ENCODE assay signal across 20 mouse cellular contexts in genomic region chr6:147816861-147817260, GRCm38 (mm10).
DNase-seq lines count a peak whose midpoint lies in the region; ATAC-seq lines count a peak whose summit lies in the region.
"Had no signal": no experiment of that assay in that cellular context is flagged by ENCODE, and none has a peak within 500 bp of the region (broad histone marks: within the 10 kb centered on the region; RNA-seq: fewer than 3 reads in every experiment).

No protein-coding gene starts in this region.

- no peaks in the 10 kb centered on the region for H3K27me3 ChIP-seq in hindbrain, embryonic 14.5 days (ENCODE audit: control insufficient read depth, insufficient read depth, low read length)
- H3K27me3 ChIP-seq in hindbrain, embryonic 12.5 days = no peaks in the 10 kb centered on the region
- no peaks in the 10 kb centered on the region for H3K27me3 ChIP-seq in midbrain, embryonic 12.5 days
- H3K27me3 ChIP-seq in midbrain, embryonic 16.5 days (ENCODE audit: control insufficient read depth, insufficient read depth, low read depth, low read length) = no peaks in the 10 kb centered on the region
- H3K27me3 ChIP-seq in embryonic facial prominence, embryonic 15.5 days = no peaks in the 10 kb centered on the region
- no peaks in the 10 kb centered on the region for H3K27me3 ChIP-seq in neural tube, embryonic 14.5 days (ENCODE audit: control insufficient read depth, insufficient read depth, low read length)
- H3K27me3 ChIP-seq: CH12.LX; forebrain, embryonic 13.5 days; heart, embryonic 12.5 days had no signal

- 60% methylated on average over 7 of the region's 7 CpGs for WGBS in hindbrain, embryonic 14.5 days
- 78% methylated on average over 7 of the region's 7 CpGs for WGBS in hindbrain, embryonic 12.5 days
- 68% methylated on average over 7 of the region's 7 CpGs for WGBS in midbrain, embryonic 12.5 days
- WGBS in midbrain, embryonic 16.5 days = 59% methylated on average over 7 of the region's 7 CpGs
- WGBS in embryonic facial prominence, embryonic 15.5 days = 58% methylated on average over 7 of the region's 7 CpGs
- 68% methylated on average over 7 of the region's 7 CpGs for WGBS in neural tube, embryonic 14.5 days

- intact Hi-C loops in heart, postnatal 14 days (cut with DNase I) = loop anchor here (10.0 kb wide), 2 partner anchors 152 to 342 kb away; partner anchors contain the start of gene Ccdc91

- no peak overlapping the region for H3K4me3 ChIP-seq in hindbrain, embryonic 14.5 days (replicated peaks; ENCODE audit: low read length)
- H3K4me3 ChIP-seq in hindbrain, embryonic 12.5 days = no peak overlapping the region
- no peak overlapping the region for H3K4me3 ChIP-seq in midbrain, embryonic 12.5 days
- H3K4me3 ChIP-seq in midbrain, embryonic 16.5 days (ENCODE audit: low read depth, low read length) = no peak overlapping the region
- H3K4me3 ChIP-seq in embryonic facial prominence, embryonic 15.5 days (replicated peaks) = no peak overlapping the region
- no peak overlapping the region for H3K4me3 ChIP-seq in neural tube, embryonic 14.5 days (ENCODE audit: low read depth, low read length)
- H3K4me3 ChIP-seq: forebrain, embryonic 13.5 days; gastrocnemius, adult 2 months; heart, embryonic 12.5 days had no signal

- 0 out of 2 replicates have a peak, but pooled peaks have one; percentile 37 for ATAC-seq in hindbrain, embryonic 14.5 days (ENCODE audit: low FRiP score)
- ATAC-seq in hindbrain, embryonic 12.5 days (ENCODE audit: low FRiP score) = no peak
- peak; percentile 41; the same call in 1 of the 2 replicates for ATAC-seq in midbrain, embryonic 12.5 days (ENCODE audit: low FRiP score, low read depth)
- ATAC-seq in midbrain, embryonic 16.5 days = no peak
- ATAC-seq in embryonic facial prominence, embryonic 15.5 days (ENCODE audit: insufficient number of reproducible peaks, low FRiP score, low TSS enrichment, low read depth) = peak; percentile 83
- ATAC-seq in neural tube, embryonic 14.5 days (ENCODE audit: low read depth) = peak; percentile 56
- ATAC-seq: activated CD4-positive, CD25-positive, alpha-beta regulatory T cell, adult 4 months; forebrain, embryonic 13.5 days; hindbrain, postnatal 0 days; Patski had no signal

- no peak overlapping the region for H3K9ac ChIP-seq in hindbrain, embryonic 14.5 days
- no peak overlapping the region for H3K9ac ChIP-seq in hindbrain, embryonic 12.5 days
- H3K9ac ChIP-seq in midbrain, embryonic 12.5 days (replicated peaks) = no peak overlapping the region
- no peak overlapping the region for H3K9ac ChIP-seq in midbrain, embryonic 16.5 days (ENCODE audit: low read depth, low read length)
- H3K9ac ChIP-seq in embryonic facial prominence, embryonic 15.5 days = no peak overlapping the region
- H3K9ac ChIP-seq in neural tube, embryonic 14.5 days (replicated peaks; ENCODE audit: low read depth, low read length) = no peak overlapping the region
- H3K9ac ChIP-seq: forebrain, embryonic 13.5 days; heart, embryonic 12.5 days had no signal

- DNase-seq in hindbrain, embryonic 14.5 days (ENCODE audit: low spot score) = no peak
- no peak for DNase-seq in heart, postnatal 14 days
- DNase-seq: adrenal gland, postnatal 14 days; cerebellum, adult 18-20 months; cerebellum, adult 9-11 months; cerebellum, postnatal 36 days; gastrocnemius, adult 2 months; gastrocnemius, postnatal 25 days; heart, postnatal 36 days had no signal

- no peaks in the 10 kb centered on the region for H3K4me1 ChIP-seq in hindbrain, embryonic 14.5 days (replicated peaks; ENCODE audit: control insufficient read depth, insufficient read depth, low read length)
- H3K4me1 ChIP-seq in hindbrain, embryonic 12.5 days = no peaks in the 10 kb centered on the region
- no peaks in the 10 kb centered on the region for H3K4me1 ChIP-seq in midbrain, embryonic 12.5 days
- H3K4me1 ChIP-seq in midbrain, embryonic 16.5 days (ENCODE audit: control insufficient read depth, insufficient read depth, low read length) = no peaks in the 10 kb centered on the region
- H3K4me1 ChIP-seq in embryonic facial prominence, embryonic 15.5 days = no peaks in the 10 kb centered on the region
- H3K4me1 ChIP-seq in neural tube, embryonic 14.5 days (ENCODE audit: control insufficient read depth, insufficient read depth, low read length) = no peaks in the 10 kb centered on the region
- H3K4me1 ChIP-seq: forebrain, embryonic 13.5 days had no signal

- no peaks in the 10 kb centered on the region for H3K9me3 ChIP-seq in hindbrain, embryonic 14.5 days (ENCODE audit: control insufficient read depth, low read length)
- H3K9me3 ChIP-seq in hindbrain, embryonic 12.5 days (replicated peaks) = no peaks in the 10 kb centered on the region
- no peaks in the 10 kb centered on the region for H3K9me3 ChIP-seq in midbrain, embryonic 12.5 days
- no peaks in the 10 kb centered on the region for H3K9me3 ChIP-seq in midbrain, embryonic 16.5 days (replicated peaks; ENCODE audit: control insufficient read depth, low read length, poor library complexity, severe bottlenecking)
- H3K9me3 ChIP-seq in embryonic facial prominence, embryonic 15.5 days (replicated peaks) = no peaks in the 10 kb centered on the region
- no peaks in the 10 kb centered on the region for H3K9me3 ChIP-seq in neural tube, embryonic 14.5 days (ENCODE audit: control insufficient read depth, low read length)
- H3K9me3 ChIP-seq: forebrain, embryonic 13.5 days; heart, embryonic 12.5 days had no signal

- H3K4me2 ChIP-seq in hindbrain, embryonic 14.5 days (replicated peaks) = no peak overlapping the region
- no peak overlapping the region for H3K4me2 ChIP-seq in hindbrain, embryonic 12.5 days (replicated peaks)
- H3K4me2 ChIP-seq in midbrain, embryonic 12.5 days (replicated peaks) = no peak overlapping the region
- H3K4me2 ChIP-seq in midbrain, embryonic 16.5 days (ENCODE audit: low read length) = no peak overlapping the region
- H3K4me2 ChIP-seq in embryonic facial prominence, embryonic 15.5 days (replicated peaks) = no peak overlapping the region
- H3K4me2 ChIP-seq in neural tube, embryonic 14.5 days (ENCODE audit: low read depth, low read length) = no peak overlapping the region
- H3K4me2 ChIP-seq: forebrain, embryonic 13.5 days; heart, embryonic 12.5 days had no signal

- no peak overlapping the region for H3K27ac ChIP-seq in hindbrain, embryonic 14.5 days
- no peak overlapping the region for H3K27ac ChIP-seq in hindbrain, embryonic 12.5 days
- H3K27ac ChIP-seq in midbrain, embryonic 12.5 days (replicated peaks) = no peak overlapping the region
- no peak overlapping the region for H3K27ac ChIP-seq in midbrain, embryonic 16.5 days (ENCODE audit: low read length)
- no peak overlapping the region for H3K27ac ChIP-seq in embryonic facial prominence, embryonic 15.5 days (replicated peaks)
- no peak overlapping the region for H3K27ac ChIP-seq in neural tube, embryonic 14.5 days (ENCODE audit: low read depth, low read length)
- H3K27ac ChIP-seq: forebrain, embryonic 13.5 days; gastrocnemius, adult 2 months; hindbrain, postnatal 0 days had no signal

- H3K36me3 ChIP-seq in hindbrain, embryonic 14.5 days (replicated peaks; ENCODE audit: control insufficient read depth, insufficient read depth) = no peaks in the 10 kb centered on the region
- no peaks in the 10 kb centered on the region for H3K36me3 ChIP-seq in hindbrain, embryonic 12.5 days
- H3K36me3 ChIP-seq in midbrain, embryonic 12.5 days = no peaks in the 10 kb centered on the region
- H3K36me3 ChIP-seq in midbrain, embryonic 16.5 days (ENCODE audit: control insufficient read depth, insufficient read depth, low read length) = no peaks in the 10 kb centered on the region
- H3K36me3 ChIP-seq in embryonic facial prominence, embryonic 15.5 days = no peaks in the 10 kb centered on the region
- H3K36me3 ChIP-seq in neural tube, embryonic 14.5 days (ENCODE audit: control insufficient read depth, insufficient read depth, low read length) = no peaks in the 10 kb centered on the region
- H3K36me3 ChIP-seq: heart, embryonic 12.5 days had no signal

Comparison
In these comparisons a context has a peak if more than half of its experiments do, and no peak if none do; other contexts are left out.
1. ATAC-seq: peak in hindbrain, embryonic 14.5 days (single experiment), midbrain, embryonic 12.5 days (single experiment), embryonic facial prominence, embryonic 15.5 days (single experiment) and neural tube, embryonic 14.5 days (single experiment); none in hindbrain, embryonic 12.5 days (single experiment) and midbrain, embryonic 16.5 days (single experiment).